Mouse (Mus musculus): ENCODE data around the gene Tbc1d5.

DNA sequence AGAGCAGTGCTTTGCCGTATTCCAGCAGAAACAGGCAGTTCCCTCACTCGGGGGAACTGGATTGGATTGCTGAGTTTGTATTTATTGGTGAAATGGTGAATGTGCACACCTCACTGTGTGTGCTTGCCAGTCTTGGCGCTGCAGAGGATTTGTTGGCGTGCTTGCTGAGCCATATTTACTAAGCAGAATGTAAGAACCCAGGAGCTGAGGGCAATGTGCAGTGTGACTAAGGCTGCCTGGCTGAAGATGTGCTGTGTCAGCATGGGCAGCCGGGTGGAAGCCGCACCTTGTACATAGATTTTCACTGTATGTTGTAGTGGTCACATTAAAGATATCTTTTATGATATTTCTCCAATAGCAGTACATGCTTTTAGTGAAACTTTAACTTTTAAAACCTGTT lies 491.0 kb downstream of the Tbc1d5 start:
- no peak for TF ChIP-seq CTCF (conservative IDR thresholded peaks at IDR 0.05; ENCODE audit: low read length)
- TF ChIP-seq POU5F1 (IDR thresholded peaks at IDR 0.05; ENCODE audit: borderline replicate concordance, low read length), result no peak

Measured in E14TG2a.4 (cell line).